Mouse (Mus musculus): ENCODE results near the gene Il12a. TPM values are rescaled to one million over a fixed set of nuclear protein-coding genes. Genes with fewer than 3 reads are reported as not detected.

The Il12a gene
- polyA plus RNA-seq, 2 experiments = 0.19 TPM; not detected in 1

DNA sequence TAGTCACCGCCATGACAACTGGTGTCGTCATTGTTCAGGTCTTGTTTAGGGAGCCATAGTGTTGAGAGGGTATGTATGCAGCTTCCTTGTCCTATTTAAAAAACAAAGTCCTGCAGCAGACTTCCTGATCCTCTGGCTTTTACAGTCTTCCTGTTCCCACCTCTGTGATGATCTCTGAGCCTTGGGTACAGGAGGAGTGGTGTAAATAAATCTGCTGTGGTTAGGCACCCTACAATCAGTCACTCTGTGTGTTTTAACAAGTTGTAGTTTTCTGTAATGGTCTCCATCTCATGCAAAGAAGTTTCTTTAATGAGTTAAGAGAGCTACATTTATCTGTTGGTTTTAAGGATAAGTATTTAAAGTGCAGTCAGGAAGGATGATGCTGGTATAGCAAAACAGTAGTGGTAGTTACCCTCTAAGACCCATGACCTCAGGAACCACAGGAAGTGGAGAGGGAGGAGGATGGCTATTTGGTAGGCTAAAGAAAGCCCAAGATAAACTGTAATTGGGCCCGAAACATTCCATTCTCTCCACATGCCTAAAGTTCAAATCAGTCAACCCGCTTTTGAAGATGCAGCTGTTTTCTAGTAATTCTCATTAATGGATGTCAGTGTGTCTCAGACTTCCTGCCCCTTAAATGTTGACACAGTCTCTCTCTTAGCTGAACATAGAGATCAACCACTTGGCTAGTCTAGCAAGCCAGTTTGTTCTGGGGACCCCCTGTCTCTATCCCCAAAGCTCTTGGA lies 33.7 kb upstream of the Il12a start:
- WGBS = 86% methylated on average over 4 of the region's 4 CpGs
- H3K27ac ChIP-seq (replicated peaks; ENCODE audit: low read depth, low read length) = no peak overlapping the region
- TF ChIP-seq POLR2A (IDR thresholded peaks at IDR 0.05; ENCODE audit: borderline replicate concordance, extremely low read depth, insufficient read depth, insufficient read length) = no peak
- H3K9ac ChIP-seq (ENCODE audit: low read depth, low read length, severe bottlenecking) = no peak overlapping the region
- DNase-seq (ENCODE audit: low spot score) = no peak
- no peaks in the 10 kb centered on the region for H3K36me3 ChIP-seq (ENCODE audit: control insufficient read depth, insufficient read depth, low read length)
- no peak overlapping the region for H3K4me2 ChIP-seq (replicated peaks; ENCODE audit: low read depth, low read length, severe bottlenecking)
- no peaks in the 10 kb centered on the region for H3K27me3 ChIP-seq (ENCODE audit: control insufficient read depth, insufficient read depth, low read length)
- no peak overlapping the region for H3K4me3 ChIP-seq (replicated peaks; ENCODE audit: low read length)
- H3K4me1 ChIP-seq (ENCODE audit: control insufficient read depth, insufficient read depth, low read length) = no peaks in the 10 kb centered on the region
- no peaks in the 10 kb centered on the region for H3K9me3 ChIP-seq (ENCODE audit: control insufficient read depth, low read length)
- ATAC-seq (ENCODE audit: low FRiP score, low read depth) = no peak

GRCm38 (mm10) chr3:68657589-68658245 lies 32.7 kb upstream of the Il12a start:
- no peaks in the 10 kb centered on the region for H3K9me3 ChIP-seq (ENCODE audit: control insufficient read depth, low read length)
- TF ChIP-seq POLR2A (IDR thresholded peaks at IDR 0.05; ENCODE audit: borderline replicate concordance, extremely low read depth, insufficient read depth, insufficient read length) = no peak
- H3K9ac ChIP-seq (ENCODE audit: low read depth, low read length, severe bottlenecking) = no peak overlapping the region
- H3K36me3 ChIP-seq (ENCODE audit: control insufficient read depth, insufficient read depth, low read length) = no peaks in the 10 kb centered on the region
- H3K27me3 ChIP-seq (ENCODE audit: control insufficient read depth, insufficient read depth, low read length) = no peaks in the 10 kb centered on the region
- no peaks in the 10 kb centered on the region for H3K4me1 ChIP-seq (ENCODE audit: control insufficient read depth, insufficient read depth, low read length)
- DNase-seq (ENCODE audit: low spot score) (no peak), ATAC-seq (ENCODE audit: low FRiP score, low read depth) (no peak)
- H3K4me3 ChIP-seq (replicated peaks; ENCODE audit: low read length) = no peak overlapping the region
- 29% methylated on average over 9 of the region's 9 CpGs for WGBS
- no peak overlapping the region for H3K4me2 ChIP-seq (replicated peaks; ENCODE audit: low read depth, low read length, severe bottlenecking)
- no peak overlapping the region for H3K27ac ChIP-seq (replicated peaks; ENCODE audit: low read depth, low read length)

DNA sequence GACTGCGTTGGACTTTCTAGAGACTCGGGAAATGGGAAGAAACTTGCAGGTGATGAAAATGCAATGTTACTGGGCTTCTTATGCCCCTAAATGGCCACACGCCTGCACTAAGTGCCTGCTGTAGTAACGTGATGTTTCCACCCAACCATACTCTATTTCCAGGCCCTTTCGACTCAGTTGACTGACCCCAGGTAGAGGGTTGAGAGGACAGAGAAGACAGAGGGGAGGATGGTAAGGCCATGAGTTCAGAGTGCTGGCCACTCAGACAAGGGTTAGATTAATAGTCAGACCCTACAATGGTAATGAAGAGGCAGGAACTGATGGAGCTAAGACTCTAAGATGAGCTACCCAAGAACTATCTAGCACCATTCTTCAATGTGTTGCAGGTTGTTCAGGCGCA lies 30.4 kb upstream of the Il12a start:
- Histone ChIP-seq H3K36me3 (ENCODE audit: control insufficient read depth, insufficient read depth, low read length) (no peaks in the 10 kb centered on the region), H3K4me1 (ENCODE audit: control insufficient read depth, insufficient read depth, low read length) (no peaks in the 10 kb centered on the region), H3K27ac (replicated peaks; ENCODE audit: low read depth, low read length) (no peak overlapping the region), H3K9ac (ENCODE audit: low read depth, low read length, severe bottlenecking) (no peak overlapping the region), H3K4me2 (replicated peaks; ENCODE audit: low read depth, low read length, severe bottlenecking) (no peak overlapping the region), H3K27me3 (ENCODE audit: control insufficient read depth, insufficient read depth, low read length) (no peaks in the 10 kb centered on the region), H3K9me3 (ENCODE audit: control insufficient read depth, low read length) (no peaks in the 10 kb centered on the region), H3K4me3 (replicated peaks; ENCODE audit: low read length) (no peak overlapping the region)
- DNase-seq (ENCODE audit: low spot score) (no peak), ATAC-seq (ENCODE audit: low FRiP score, low read depth) (no peak)
- TF ChIP-seq POLR2A (IDR thresholded peaks at IDR 0.05; ENCODE audit: borderline replicate concordance, extremely low read depth, insufficient read depth, insufficient read length) = no peak
- WGBS = 92% methylated on average over 6 of the region's 6 CpGs

DNA sequence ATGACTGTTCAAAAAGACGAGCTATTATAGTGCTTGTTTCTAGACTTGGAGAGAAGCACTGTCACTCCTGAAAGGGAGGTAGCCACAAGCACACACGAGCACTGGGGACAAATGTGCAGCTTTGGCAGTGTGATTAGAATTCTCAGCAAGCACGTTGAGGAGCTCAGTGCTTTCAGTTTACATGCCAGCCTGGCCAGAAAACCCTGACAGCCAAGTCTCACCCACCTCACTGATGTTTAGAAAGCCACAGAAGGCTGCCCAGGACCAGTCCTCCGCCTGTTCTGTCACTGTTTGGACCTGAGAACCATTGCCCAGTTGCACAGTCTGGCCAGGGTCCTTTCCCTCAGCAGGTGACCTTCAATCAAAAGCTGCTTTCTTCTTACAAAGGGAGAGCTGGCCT lies 29.9 kb upstream of the Il12a start:
- no peaks in the 10 kb centered on the region for H3K27me3 ChIP-seq (ENCODE audit: control insufficient read depth, insufficient read depth, low read length)
- H3K36me3 ChIP-seq (ENCODE audit: control insufficient read depth, insufficient read depth, low read length) = no peaks in the 10 kb centered on the region
- TF ChIP-seq POLR2A (IDR thresholded peaks at IDR 0.05; ENCODE audit: borderline replicate concordance, extremely low read depth, insufficient read depth, insufficient read length) = no peak
- ATAC-seq (ENCODE audit: low FRiP score, low read depth) = no peak
- no peak overlapping the region for H3K27ac ChIP-seq (replicated peaks; ENCODE audit: low read depth, low read length)
- DNase-seq (ENCODE audit: low spot score) = no peak
- H3K4me3 ChIP-seq (replicated peaks; ENCODE audit: low read length) = no peak overlapping the region
- no peaks in the 10 kb centered on the region for H3K4me1 ChIP-seq (ENCODE audit: control insufficient read depth, insufficient read depth, low read length)
- 79% methylated on average over 4 of the region's 4 CpGs for WGBS
- H3K9ac ChIP-seq (ENCODE audit: low read depth, low read length, severe bottlenecking) = no peak overlapping the region
- no peaks in the 10 kb centered on the region for H3K9me3 ChIP-seq (ENCODE audit: control insufficient read depth, low read length)
- no peak overlapping the region for H3K4me2 ChIP-seq (replicated peaks; ENCODE audit: low read depth, low read length, severe bottlenecking)

DNA sequence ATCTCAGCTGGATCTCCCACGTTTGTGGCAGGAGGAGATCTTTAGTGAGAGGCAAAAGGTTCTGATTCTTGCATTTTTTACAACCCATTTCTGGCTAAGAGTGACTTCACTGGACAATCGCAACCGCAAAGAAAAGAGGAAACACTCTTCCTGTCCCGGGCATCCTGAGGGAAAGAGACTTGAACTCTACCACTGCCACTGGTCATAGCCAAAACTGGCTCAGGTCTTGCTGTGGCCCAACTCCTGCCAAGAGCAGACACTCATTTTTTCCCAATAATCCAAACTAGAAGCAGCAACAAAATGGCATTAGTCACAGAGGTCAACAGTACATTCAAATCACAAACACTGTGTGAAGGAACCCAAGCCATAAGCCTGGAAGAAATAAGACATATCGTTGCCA lies 28.1 kb upstream of the Il12a start:
- H3K9ac ChIP-seq (ENCODE audit: low read depth, low read length, severe bottlenecking) = no peak overlapping the region
- 86% methylated on average over 5 of the region's 5 CpGs for WGBS
- no peak overlapping the region for H3K4me2 ChIP-seq (replicated peaks; ENCODE audit: low read depth, low read length, severe bottlenecking)

More for the DNA sequence above, 28.1 kb upstream of the Il12a start:
- H3K27ac ChIP-seq (replicated peaks; ENCODE audit: low read depth, low read length) = no peak overlapping the region
- no peak for TF ChIP-seq POLR2A (IDR thresholded peaks at IDR 0.05; ENCODE audit: borderline replicate concordance, extremely low read depth, insufficient read depth, insufficient read length)
- H3K4me3 ChIP-seq (replicated peaks; ENCODE audit: low read length) = no peak overlapping the region
- ATAC-seq (ENCODE audit: low FRiP score, low read depth) = no peak
- H3K9me3 ChIP-seq (ENCODE audit: control insufficient read depth, low read length) = no peaks in the 10 kb centered on the region
- no peak for DNase-seq (ENCODE audit: low spot score)
- H3K4me1 ChIP-seq (ENCODE audit: control insufficient read depth, insufficient read depth, low read length) = no peaks in the 10 kb centered on the region
- no peaks in the 10 kb centered on the region for H3K27me3 ChIP-seq (ENCODE audit: control insufficient read depth, insufficient read depth, low read length)
- H3K36me3 ChIP-seq (ENCODE audit: control insufficient read depth, insufficient read depth, low read length) = no peaks in the 10 kb centered on the region

Measured in limb, embryonic 14.5 days (tissue).